Mouse (Mus musculus): ENCODE data around the gene Map7. TPM values are rescaled to one million over a fixed set of nuclear protein-coding genes. Genes with fewer than 3 reads are reported as not detected.
A peak's percentile ranks its signal among the peaks of the same experiment; 100 is the strongest.

Gene Map7
- polyA plus RNA-seq, 1 experiment from 2014 or later, result 19.4 TPM

GRCm38 (mm10) chr10:20149121-20149834 lies 1.0 kb downstream of the Map7 start:
- under 1% methylated on average over 65 of the region's 74 CpGs for WGBS
- Histone ChIP-seq H3K36me3 (ENCODE audit: control insufficient read depth, insufficient read depth, low read length) (no peaks in the 10 kb centered on the region), H3K27ac (ENCODE audit: low read length) (peak overlapping the region; percentile 37), H3K9me3 (replicated peaks; ENCODE audit: control insufficient read depth, low read length) (no peaks in the 10 kb centered on the region), H3K4me3 (replicated peaks; ENCODE audit: low read length) (peak overlapping the region; percentile 78), H3K9ac (ENCODE audit: low read length) (peak overlapping the region; percentile 92), H3K4me2 (ENCODE audit: low read depth, low read length) (peak overlapping the region; percentile 87), H3K27me3 (ENCODE audit: control insufficient read depth, insufficient read depth, low read length) (peaks cover 14% of the 10 kb centered on the region), H3K4me1 (ENCODE audit: control insufficient read depth, insufficient read depth, low read length) (0 out of 2 replicates have a peak, but pooled peaks cover 10% of the 10 kb centered on the region)
- ATAC-seq (ENCODE audit: insufficient read depth, low FRiP score), result peak; percentile 74

- Histone ChIP-seq H3K36me3 (ENCODE audit: control insufficient read depth, insufficient read depth, low read length) (no peaks in the 10 kb centered on the region), H3K9me3 (replicated peaks; ENCODE audit: control insufficient read depth, low read length) (no peaks in the 10 kb centered on the region), H3K4me2 (ENCODE audit: low read depth, low read length) (peak overlapping the region; percentile 87), H3K4me1 (ENCODE audit: control insufficient read depth, insufficient read depth, low read length) (0 out of 2 replicates have a peak, but pooled peaks cover 10% of the 10 kb centered on the region), H3K9ac (ENCODE audit: low read length) (peak overlapping the region; percentile 92), H3K27ac (ENCODE audit: low read length) (no peak overlapping the region; the same call in 1 of the 2 replicates), H3K4me3 (replicated peaks; ENCODE audit: low read length) (peak overlapping the region; percentile 78), H3K27me3 (ENCODE audit: control insufficient read depth, insufficient read depth, low read length) (peaks cover 14% of the 10 kb centered on the region)
- 6% methylated on average over 13 of the region's 13 CpGs for WGBS
- no peak for ATAC-seq (ENCODE audit: insufficient read depth, low FRiP score)
Measured at GRCm38 (mm10) chr10:20149835-20150355, 1.6 kb downstream of the Map7 start.

- peaks cover 10% of the 10 kb centered on the region for H3K27me3 ChIP-seq (ENCODE audit: control insufficient read depth, insufficient read depth, low read length)
- H3K36me3 ChIP-seq (ENCODE audit: control insufficient read depth, insufficient read depth, low read length), result no peaks in the 10 kb centered on the region
- 88% methylated on average over 1 of the region's 1 CpGs for WGBS
Measured at GRCm38 (mm10) chr10:20152131-20152530, 3.9 kb downstream of the Map7 start.

GRCm38 (mm10) chr10:20153507-20153906 lies 5.2 kb downstream of the Map7 start:
- Histone ChIP-seq H3K4me2 (ENCODE audit: low read depth, low read length) (no peak overlapping the region), H3K27me3 (ENCODE audit: control insufficient read depth, insufficient read depth, low read length) (peaks cover 9% of the 10 kb centered on the region), H3K4me1 (ENCODE audit: control insufficient read depth, insufficient read depth, low read length) (0 out of 2 replicates have a peak, but pooled peaks cover 7% of the 10 kb centered on the region), H3K9me3 (replicated peaks; ENCODE audit: control insufficient read depth, low read length) (no peaks in the 10 kb centered on the region), H3K27ac (ENCODE audit: low read length) (no peak overlapping the region), H3K4me3 (replicated peaks; ENCODE audit: low read length) (no peak overlapping the region), H3K9ac (ENCODE audit: low read length) (no peak overlapping the region), H3K36me3 (ENCODE audit: control insufficient read depth, insufficient read depth, low read length) (no peaks in the 10 kb centered on the region)
- 39% methylated on average over 2 of the region's 2 CpGs for WGBS
- 0 out of 2 replicates have a peak, but pooled peaks have one; percentile 28 for ATAC-seq (ENCODE audit: insufficient read depth, low FRiP score)

More at GRCm38 (mm10) chr10:20152131-20152530, 3.9 kb downstream of the Map7 start:
- Histone ChIP-seq H3K9ac (ENCODE audit: low read length) (no peak overlapping the region), H3K4me1 (ENCODE audit: control insufficient read depth, insufficient read depth, low read length) (0 out of 2 replicates have a peak, but pooled peaks cover 10% of the 10 kb centered on the region), H3K9me3 (replicated peaks; ENCODE audit: control insufficient read depth, low read length) (no peaks in the 10 kb centered on the region), H3K27ac (ENCODE audit: low read length) (no peak overlapping the region), H3K4me3 (replicated peaks; ENCODE audit: low read length) (no peak overlapping the region), H3K4me2 (ENCODE audit: low read depth, low read length) (no peak overlapping the region)
- ATAC-seq (ENCODE audit: insufficient read depth, low FRiP score), result no peak

- Histone ChIP-seq H3K9ac (ENCODE audit: low read length) (no peak overlapping the region), H3K9me3 (replicated peaks; ENCODE audit: control insufficient read depth, low read length) (no peaks in the 10 kb centered on the region), H3K36me3 (ENCODE audit: control insufficient read depth, insufficient read depth, low read length) (no peaks in the 10 kb centered on the region), H3K4me2 (ENCODE audit: low read depth, low read length) (no peak overlapping the region), H3K4me3 (replicated peaks; ENCODE audit: low read length) (no peak overlapping the region), H3K4me1 (ENCODE audit: control insufficient read depth, insufficient read depth, low read length) (0 out of 2 replicates have a peak, but pooled peaks cover 3% of the 10 kb centered on the region), H3K27ac (ENCODE audit: low read length) (no peak overlapping the region), H3K27me3 (ENCODE audit: control insufficient read depth, insufficient read depth, low read length) (0 out of 2 replicates have a peak, but pooled peaks cover 3% of the 10 kb centered on the region)
- 74% methylated on average over 7 of the region's 7 CpGs for WGBS
- ATAC-seq (ENCODE audit: insufficient read depth, low FRiP score), result no peak
Measured at GRCm38 (mm10) chr10:20155401-20155800, 7.1 kb downstream of the Map7 start.

- Histone ChIP-seq H3K4me2 (ENCODE audit: low read depth, low read length) (no peak overlapping the region), H3K4me3 (replicated peaks; ENCODE audit: low read length) (no peak overlapping the region), H3K9me3 (replicated peaks; ENCODE audit: control insufficient read depth, low read length) (no peaks in the 10 kb centered on the region), H3K27ac (ENCODE audit: low read length) (no peak overlapping the region), H3K36me3 (ENCODE audit: control insufficient read depth, insufficient read depth, low read length) (no peaks in the 10 kb centered on the region), H3K9ac (ENCODE audit: low read length) (no peak overlapping the region), H3K27me3 (ENCODE audit: control insufficient read depth, insufficient read depth, low read length) (no peaks in the 10 kb centered on the region), H3K4me1 (ENCODE audit: control insufficient read depth, insufficient read depth, low read length) (0 out of 2 replicates have a peak, but pooled peaks cover 3% of the 10 kb centered on the region)
- no peak for ATAC-seq (ENCODE audit: insufficient read depth, low FRiP score)
- 76% methylated on average over 8 of the region's 8 CpGs for WGBS
Measured at GRCm38 (mm10) chr10:20157021-20157726, 8.9 kb downstream of the Map7 start.

GRCm38 (mm10) chr10:20158756-20159155 lies 10.5 kb downstream of the Map7 start:
- Histone ChIP-seq H3K36me3 (ENCODE audit: control insufficient read depth, insufficient read depth, low read length) (no peaks in the 10 kb centered on the region), H3K4me3 (replicated peaks; ENCODE audit: low read length) (no peak overlapping the region), H3K4me1 (ENCODE audit: control insufficient read depth, insufficient read depth, low read length) (peaks cover 5% of the 10 kb centered on the region; the same call in 1 of the 2 replicates), H3K27ac (ENCODE audit: low read length) (no peak overlapping the region), H3K27me3 (ENCODE audit: control insufficient read depth, insufficient read depth, low read length) (no peaks in the 10 kb centered on the region), H3K4me2 (ENCODE audit: low read depth, low read length) (no peak overlapping the region), H3K9me3 (replicated peaks; ENCODE audit: control insufficient read depth, low read length) (no peaks in the 10 kb centered on the region), H3K9ac (ENCODE audit: low read length) (no peak overlapping the region)
- 54% methylated on average over 4 of the region's 4 CpGs for WGBS
- ATAC-seq (ENCODE audit: insufficient read depth, low FRiP score), result no peak

GRCm38 (mm10) chr10:20159308-20159707 lies 11.0 kb downstream of the Map7 start:
- H3K4me3 ChIP-seq (replicated peaks; ENCODE audit: low read length), result no peak overlapping the region
- no peak for ATAC-seq (ENCODE audit: insufficient read depth, low FRiP score)
- H3K4me1 ChIP-seq (ENCODE audit: control insufficient read depth, insufficient read depth, low read length), result peaks cover 5% of the 10 kb centered on the region; the same call in 1 of the 2 replicates
- H3K36me3 ChIP-seq (ENCODE audit: control insufficient read depth, insufficient read depth, low read length), result no peaks in the 10 kb centered on the region
- no peak overlapping the region for H3K9ac ChIP-seq (ENCODE audit: low read length)
- no peak overlapping the region for H3K4me2 ChIP-seq (ENCODE audit: low read depth, low read length)
- 67% methylated on average over 5 of the region's 5 CpGs for WGBS
- H3K9me3 ChIP-seq (replicated peaks; ENCODE audit: control insufficient read depth, low read length), result no peaks in the 10 kb centered on the region
- H3K27ac ChIP-seq (ENCODE audit: low read length), result no peak overlapping the region
- H3K27me3 ChIP-seq (ENCODE audit: control insufficient read depth, insufficient read depth, low read length), result no peaks in the 10 kb centered on the region

- Histone ChIP-seq H3K9me3 (replicated peaks; ENCODE audit: control insufficient read depth, low read length) (no peaks in the 10 kb centered on the region), H3K27ac (ENCODE audit: low read length) (no peak overlapping the region), H3K4me2 (ENCODE audit: low read depth, low read length) (no peak overlapping the region), H3K4me1 (ENCODE audit: control insufficient read depth, insufficient read depth, low read length) (peaks cover 5% of the 10 kb centered on the region; the same call in 1 of the 2 replicates), H3K4me3 (replicated peaks; ENCODE audit: low read length) (no peak overlapping the region), H3K9ac (ENCODE audit: low read length) (no peak overlapping the region), H3K36me3 (ENCODE audit: control insufficient read depth, insufficient read depth, low read length) (no peaks in the 10 kb centered on the region), H3K27me3 (ENCODE audit: control insufficient read depth, insufficient read depth, low read length) (no peaks in the 10 kb centered on the region)
- no peak for ATAC-seq (ENCODE audit: insufficient read depth, low FRiP score)
- 62% methylated on average over 8 of the region's 8 CpGs for WGBS
Measured at GRCm38 (mm10) chr10:20160914-20161313, 12.6 kb downstream of the Map7 start.

Measured in stomach, embryonic 16.5 days (tissue).